Mouse (Mus musculus) embryonic fibroblast, embryonic 13.5 days (primary cell): ENCODE measurements around the gene Tnrc18.

ENCODE experiments used
- CTCF ChIP-seq: IDR thresholded peaks from 2 replicates; pipeline ENCODE4 v1.5.1; 2011; ENCODE audit warnings: mild to moderate bottlenecking, control low read depth, low read length, moderate library complexity, borderline replicate concordance; ENCODE audit not compliant: insufficient read depth
- POLR2A ChIP-seq: IDR thresholded peaks from 2 replicates; pipeline ENCODE4 v1.6.1; 2011; ENCODE audit warnings: low read depth, mild to moderate bottlenecking, control low read depth, low read length, moderate library complexity

DNA sequence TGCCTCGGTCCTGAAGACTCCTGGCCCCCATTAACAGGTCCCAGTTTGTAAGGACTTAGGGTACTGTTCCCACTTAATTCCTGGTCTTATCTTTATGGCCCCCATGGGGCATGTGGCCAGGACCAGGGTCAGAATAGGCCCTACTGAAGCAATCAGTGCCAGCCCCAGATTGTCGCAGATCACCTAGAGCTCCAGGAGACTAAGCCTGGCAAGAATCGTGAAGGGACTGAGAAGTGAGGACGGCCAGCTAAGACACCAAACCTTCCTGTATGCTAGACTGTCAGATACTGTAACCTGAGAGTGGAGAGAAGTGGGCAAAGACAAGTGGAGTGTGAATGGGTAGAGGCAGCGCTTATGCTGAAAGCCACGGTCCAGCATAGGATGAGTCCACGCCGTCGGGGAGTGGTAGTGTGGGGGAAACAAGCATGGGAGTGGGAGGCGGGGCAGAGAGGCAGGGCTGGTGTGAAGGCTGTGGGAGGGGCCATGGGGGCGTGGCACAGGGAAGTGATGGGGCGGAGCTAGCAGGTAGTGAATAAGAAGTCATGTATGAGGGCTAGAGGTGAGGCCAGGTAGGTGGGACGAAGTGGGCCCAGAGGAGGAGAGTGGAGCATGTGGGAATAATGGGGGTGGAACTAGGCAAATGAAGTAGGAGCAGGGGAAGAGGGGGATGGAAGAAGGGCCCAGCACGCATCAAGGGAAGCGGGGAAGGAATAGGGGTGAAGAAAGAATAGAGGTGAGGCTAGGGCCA lies 116.4 kb downstream of the Tnrc18 start:
- no peak for TF ChIP-seq POLR2A
- no peak for TF ChIP-seq CTCF
